Mouse (Mus musculus) bone marrow, adult 2 months (tissue): ENCODE data around the gene Krt26. TPM values are rescaled to one million over a fixed set of nuclear protein-coding genes. Genes with fewer than 3 reads are reported as not detected.

Experiments
- H3K27ac ChIP-seq: fragments of 200-500 bp; 2 replicates; pipeline ENCODE4 v1.5.1; 2012; ENCODE audit warnings: low read depth, mild to moderate bottlenecking, control low read depth, inconsistent platforms, low read length; ENCODE audit not compliant: control insufficient read depth, poor library complexity, insufficient read depth
- H3K4me1 ChIP-seq: fragments of 200-500 bp; 2 replicates; pipeline ENCODE4 v1.6.1; 2011; ENCODE audit warnings: low read length; ENCODE audit not compliant: control insufficient read depth, insufficient read depth
- H3K4me3 ChIP-seq: fragments of 200-500 bp; replicated peaks from 2 replicates; pipeline ENCODE3; 2011; ENCODE audit warnings: mild to moderate bottlenecking, low read depth, low read length, control low read depth; ENCODE audit not compliant: control insufficient read depth
- CTCF ChIP-seq: fragments of 200-500 bp; IDR thresholded peaks from 2 replicates; pipeline ENCODE4 v1.5.1; 2011; ENCODE audit warnings: low read length, control low read depth; ENCODE audit not compliant: control insufficient read depth, insufficient read depth
- POLR2A ChIP-seq: fragments of 200-500 bp; IDR thresholded peaks from 2 replicates; pipeline ENCODE4 v1.6.1; 2011; ENCODE audit warnings: low read depth, mild to moderate bottlenecking, control low read depth, low read length, borderline replicate concordance; ENCODE audit not compliant: control insufficient read depth
- WGBS: fragments of 180-500 bp; shearing (Covaris S2); methylation state at CpG from one replicate; pipeline ENCODE4 v1.1.7; 2018; 5-methylcytosine and 5-hydroxymethylcytosine counted together
- polyA plus RNA-seq: library from polyadenylated mRNA; stranded (reverse); fragments of >200 nt; gene quantifications from 2 replicates; pipeline ENCODE4 v1.2.4, GENCODE M21; 2011; ENCODE audit warnings: low replicate concordance; ENCODE audit not compliant: missing spikeins, insufficient read depth, insufficient read length

The Krt26 gene
- polyA plus RNA-seq, 1 experiment = not detected

DNA sequence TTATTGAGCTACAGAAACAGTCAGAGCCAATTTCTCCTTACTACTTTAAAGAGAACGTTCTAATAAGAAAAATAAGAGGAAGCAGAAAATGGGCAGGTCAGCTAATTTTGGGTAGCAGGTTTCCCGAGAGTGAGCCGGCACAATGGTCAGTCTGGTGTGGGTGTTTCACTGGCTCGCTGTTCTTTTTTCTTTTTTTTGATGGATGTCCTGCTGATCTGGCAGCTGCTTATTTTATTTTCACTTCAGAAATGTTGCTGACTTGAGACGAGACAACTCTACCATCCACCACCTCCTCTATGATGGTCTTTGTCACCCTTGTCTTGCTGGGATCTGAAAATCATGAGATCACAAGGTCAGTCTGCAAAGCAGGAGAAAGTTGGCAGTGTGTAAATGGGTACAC is 57.8 kb downstream of the Krt26 start:
- WGBS = 27% methylated on average over 5 of the region's 5 CpGs
- Histone ChIP-seq H3K4me3 (no peak overlapping the region), H3K4me1 (no peaks in the 10 kb centered on the region), H3K27ac (no peak overlapping the region)
- no peak for TF ChIP-seq POLR2A
- no peak for TF ChIP-seq CTCF

Other genes starting within 250 kb of the Krt26 start
- gene Tns4, start 248.7 kb downstream of the Krt26 start, polyA plus RNA-seq = not detected in 2 replicates
- 1.5 and 9.7 TPM in 2 replicates for gene Ccr7, start 182.9 kb downstream of the Krt26 start, polyA plus RNA-seq
- gene Smarce1, start 106.9 kb downstream of the Krt26 start, polyA plus RNA-seq = 196 and 201 TPM in 2 replicates
- gene Krt222, start 93.9 kb downstream of the Krt26 start, polyA plus RNA-seq = 0.95 TPM in 1 of 2 replicates, not detected in the other
- gene Krt24, start 52.7 kb downstream of the Krt26 start, polyA plus RNA-seq = not detected in 2 replicates
- not detected in 2 replicates for gene Krt25, start 15.0 kb downstream of the Krt26 start, polyA plus RNA-seq
- 2.6 TPM in 1 of 2 replicates, not detected in the other for gene Krt27, start 13.1 kb upstream of the Krt26 start, polyA plus RNA-seq
- not detected in 2 replicates for gene Krt28, start 36.9 kb upstream of the Krt26 start, polyA plus RNA-seq
- gene Krt10, start 51.4 kb upstream of the Krt26 start, polyA plus RNA-seq = not detected in 2 replicates
- gene Krt12, start 84.3 kb upstream of the Krt26 start, polyA plus RNA-seq = not detected in 2 replicates
- gene Krt20, start 100.2 kb upstream of the Krt26 start, polyA plus RNA-seq = not detected in 2 replicates
- not detected in 2 replicates for gene Krt23, start 155.2 kb upstream of the Krt26 start, polyA plus RNA-seq
- gene Krt39, start 183.4 kb upstream of the Krt26 start, polyA plus RNA-seq = not detected in 2 replicates
- not detected in 2 replicates for gene Krt40, start 205.2 kb upstream of the Krt26 start, polyA plus RNA-seq
- not detected in 2 replicates for gene Krtap3-3, start 212.9 kb upstream of the Krt26 start, polyA plus RNA-seq
- gene Krtap3-2, start 218.9 kb upstream of the Krt26 start, polyA plus RNA-seq = not detected in 2 replicates
- not detected in 2 replicates for gene Gm11939, start 221.5 kb upstream of the Krt26 start, polyA plus RNA-seq
- not detected in 2 replicates for gene Krtap3-1, start 228.7 kb upstream of the Krt26 start, polyA plus RNA-seq
- 1.5 TPM in 1 of 2 replicates, not detected in the other for gene Krtap1-5, start 243.1 kb upstream of the Krt26 start, polyA plus RNA-seq
- not detected in 2 replicates for gene Krtap1-4, start 245.7 kb upstream of the Krt26 start, polyA plus RNA-seq